Mouse (Mus musculus): ENCODE results near the gene Znrf3.

Gene Znrf3

DNA sequence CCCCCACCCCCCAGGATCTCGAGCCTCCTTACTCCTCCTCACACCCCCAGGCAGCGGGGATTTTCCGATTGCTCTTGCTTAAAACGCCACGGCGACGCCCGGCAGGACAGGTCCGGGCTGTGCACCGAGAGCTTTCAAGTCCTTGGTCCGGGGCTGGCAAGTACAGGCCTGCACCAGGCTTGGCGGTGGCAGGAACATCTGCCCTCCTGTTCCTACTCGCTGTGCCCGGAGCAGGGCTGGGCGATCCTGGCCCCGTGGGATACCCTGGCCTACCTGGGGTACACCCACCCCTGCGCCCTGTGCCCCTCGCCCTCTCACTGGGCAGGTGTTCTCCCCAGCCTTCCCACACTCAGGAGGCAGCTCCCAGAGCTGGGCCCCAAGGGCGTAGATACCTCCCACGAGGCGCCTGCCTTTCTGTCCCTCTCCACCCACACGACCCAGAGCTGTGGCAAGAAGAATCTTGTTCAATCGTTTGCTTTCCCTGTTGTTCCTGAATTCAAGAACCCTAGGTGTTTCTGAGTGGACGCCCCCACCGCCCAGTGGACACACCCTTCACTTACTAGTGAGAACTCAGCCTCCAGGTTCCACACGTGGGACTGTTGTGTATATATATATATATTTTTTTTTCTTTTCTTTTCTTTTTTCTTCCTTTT lies 181.4 kb downstream of the Znrf3 start:
- DNase-seq = no peak

- peak; percentile 94 for DNase-seq
These were observed 182.9 kb downstream of the Znrf3 start, which contains the start of gene Kremen1 for GRCm38 (mm10) chr11:5261508-5262392. Gene Kremen1 (minus strand): TSS chr11:5261558.

GRCm38 (mm10) chr11:5260942-5261459 lies 183.6 kb downstream of the Znrf3 start:
- no peak for DNase-seq

- no peak for DNase-seq
These were observed 184.6 kb downstream of the Znrf3 start for GRCm38 (mm10) chr11:5259944-5260598.

GRCm38 (mm10) chr11:5258036-5258435 lies 186.6 kb downstream of the Znrf3 start:
- DNase-seq = no peak

GRCm38 (mm10) chr11:5257151-5257862 lies 187.3 kb downstream of the Znrf3 start:
- DNase-seq = no peak

- no peak for DNase-seq
These were observed 189.1 kb downstream of the Znrf3 start for GRCm38 (mm10) chr11:5255509-5256014.

- DNase-seq = no peak
These were observed 190.6 kb downstream of the Znrf3 start for GRCm38 (mm10) chr11:5254016-5254415.

DNA sequence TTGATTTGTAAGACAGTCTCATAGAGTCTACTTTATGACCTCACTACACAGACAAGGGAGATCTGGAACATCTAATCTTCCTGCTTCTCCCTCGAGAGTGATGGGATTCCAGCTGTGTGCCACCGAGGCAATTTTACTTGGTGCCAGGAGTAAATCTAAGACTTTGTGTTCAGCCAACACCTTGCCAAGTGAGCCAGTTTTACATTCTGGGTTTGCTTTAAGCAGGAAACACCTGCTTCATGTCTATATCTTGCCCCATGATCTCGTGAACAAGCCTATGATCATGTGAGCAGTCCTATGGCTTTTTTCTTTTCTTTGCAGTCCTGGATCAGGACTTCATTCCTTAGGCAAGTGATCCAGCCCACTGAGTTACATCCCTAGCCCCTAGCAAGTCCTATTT lies 191.1 kb downstream of the Znrf3 start:
- DNase-seq = no peak

DNA sequence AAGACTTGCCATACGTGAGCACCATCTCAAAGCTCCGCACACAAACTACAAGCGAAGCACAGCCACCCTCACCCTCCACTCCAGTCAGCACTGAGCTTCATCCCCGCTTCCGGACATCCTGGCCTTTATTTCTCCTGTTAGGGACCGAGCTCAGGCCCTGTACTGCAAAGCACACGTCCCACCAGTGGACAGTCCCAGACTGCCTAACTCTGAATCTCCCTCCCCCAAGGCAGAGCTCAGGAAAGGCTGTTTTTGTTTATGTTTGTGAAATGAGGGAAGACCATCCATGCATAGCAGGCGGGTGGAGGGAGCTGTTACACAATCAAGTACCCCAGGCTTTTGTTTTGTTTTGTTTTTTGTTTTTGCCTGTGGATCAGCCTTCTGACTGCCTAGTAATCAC lies 191.9 kb downstream of the Znrf3 start:
- DNase-seq = no peak

- DNase-seq = no peak
These were observed 193.5 kb downstream of the Znrf3 start for GRCm38 (mm10) chr11:5251112-5251511.

DNA sequence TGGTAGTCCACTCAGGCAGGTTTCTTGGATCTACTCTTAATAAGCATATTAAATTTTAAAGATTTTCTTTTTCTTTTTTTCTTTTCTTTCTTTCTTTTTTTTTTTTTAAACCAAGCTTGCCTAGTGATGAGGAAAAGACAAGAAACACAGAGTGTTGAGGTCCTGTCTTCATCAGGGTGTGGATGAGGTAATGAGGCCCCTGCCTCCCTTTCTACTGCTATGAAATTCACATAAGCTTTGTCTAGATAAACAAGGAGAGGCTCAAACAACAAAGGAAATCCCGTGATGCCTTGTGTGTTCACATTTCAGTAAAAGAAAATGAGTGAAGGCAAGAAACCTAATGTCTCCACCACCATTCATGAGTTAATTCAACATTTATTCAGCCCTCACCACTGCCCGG lies 196.4 kb downstream of the Znrf3 start:
- no peak for DNase-seq

GRCm38 (mm10) chr11:5245431-5245830 lies 199.2 kb downstream of the Znrf3 start:
- DNase-seq = no peak

DNA sequence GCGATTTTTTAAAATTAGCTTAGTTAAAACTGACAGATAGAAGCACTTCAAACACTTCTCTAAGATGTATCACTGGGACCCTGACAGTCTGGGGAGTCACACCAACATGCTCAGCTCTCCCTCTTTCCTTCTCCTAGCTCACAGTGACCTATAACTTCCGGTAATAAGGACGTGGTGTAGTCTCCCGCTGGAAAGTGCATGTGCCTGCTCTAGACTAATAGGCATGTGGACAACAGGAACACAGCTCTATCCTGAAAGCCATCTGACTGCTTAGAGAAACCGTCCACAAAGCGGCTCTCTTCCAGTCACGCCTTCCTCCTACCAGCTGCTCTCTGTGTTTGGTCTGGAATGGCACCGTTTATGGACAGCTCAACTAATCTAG lies 199.9 kb downstream of the Znrf3 start:
- DNase-seq = peak; percentile 48

GRCm38 (mm10) chr11:5243812-5244748 lies 200.6 kb downstream of the Znrf3 start:
- peak; percentile 88 for DNase-seq

DNA sequence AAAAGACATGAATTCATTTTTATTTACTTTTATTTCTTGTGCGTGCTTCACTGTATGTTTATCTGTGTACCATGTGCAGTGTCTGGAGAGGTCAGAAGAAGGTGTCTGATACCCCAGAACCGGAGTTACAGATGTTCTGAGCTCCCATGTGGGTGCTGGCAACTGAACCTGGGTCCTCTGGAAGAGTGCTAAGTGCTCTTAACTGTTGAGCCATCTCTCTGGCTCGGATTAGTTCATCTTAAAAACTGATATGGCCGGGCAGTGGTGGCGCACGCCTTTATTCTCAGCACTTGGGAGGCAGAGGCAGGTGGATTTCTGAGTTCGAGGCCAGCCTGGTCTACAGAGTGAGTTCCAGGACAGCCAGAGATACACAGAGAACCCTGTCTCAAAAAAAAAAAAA lies 201.4 kb downstream of the Znrf3 start:
- DNase-seq = no peak

DNA sequence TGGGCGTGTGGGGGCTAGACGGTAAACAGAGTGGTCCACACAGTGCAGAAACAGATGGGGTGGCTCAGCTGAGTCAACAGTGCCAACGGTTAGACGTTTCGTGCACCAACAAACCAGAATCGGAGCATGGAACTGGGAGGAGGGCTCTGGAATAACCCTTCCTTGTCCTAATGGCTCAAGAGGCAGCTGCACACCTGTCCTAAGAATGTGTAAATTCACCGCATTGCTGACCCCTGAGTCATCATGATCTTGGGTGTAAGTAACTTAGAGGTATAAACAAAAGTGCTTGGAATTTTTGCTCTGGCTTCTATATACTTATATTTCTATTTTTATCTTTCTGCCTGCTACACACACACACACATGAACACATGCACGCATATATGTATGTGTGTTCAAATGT lies 202.5 kb downstream of the Znrf3 start:
- no peak for DNase-seq

DNA sequence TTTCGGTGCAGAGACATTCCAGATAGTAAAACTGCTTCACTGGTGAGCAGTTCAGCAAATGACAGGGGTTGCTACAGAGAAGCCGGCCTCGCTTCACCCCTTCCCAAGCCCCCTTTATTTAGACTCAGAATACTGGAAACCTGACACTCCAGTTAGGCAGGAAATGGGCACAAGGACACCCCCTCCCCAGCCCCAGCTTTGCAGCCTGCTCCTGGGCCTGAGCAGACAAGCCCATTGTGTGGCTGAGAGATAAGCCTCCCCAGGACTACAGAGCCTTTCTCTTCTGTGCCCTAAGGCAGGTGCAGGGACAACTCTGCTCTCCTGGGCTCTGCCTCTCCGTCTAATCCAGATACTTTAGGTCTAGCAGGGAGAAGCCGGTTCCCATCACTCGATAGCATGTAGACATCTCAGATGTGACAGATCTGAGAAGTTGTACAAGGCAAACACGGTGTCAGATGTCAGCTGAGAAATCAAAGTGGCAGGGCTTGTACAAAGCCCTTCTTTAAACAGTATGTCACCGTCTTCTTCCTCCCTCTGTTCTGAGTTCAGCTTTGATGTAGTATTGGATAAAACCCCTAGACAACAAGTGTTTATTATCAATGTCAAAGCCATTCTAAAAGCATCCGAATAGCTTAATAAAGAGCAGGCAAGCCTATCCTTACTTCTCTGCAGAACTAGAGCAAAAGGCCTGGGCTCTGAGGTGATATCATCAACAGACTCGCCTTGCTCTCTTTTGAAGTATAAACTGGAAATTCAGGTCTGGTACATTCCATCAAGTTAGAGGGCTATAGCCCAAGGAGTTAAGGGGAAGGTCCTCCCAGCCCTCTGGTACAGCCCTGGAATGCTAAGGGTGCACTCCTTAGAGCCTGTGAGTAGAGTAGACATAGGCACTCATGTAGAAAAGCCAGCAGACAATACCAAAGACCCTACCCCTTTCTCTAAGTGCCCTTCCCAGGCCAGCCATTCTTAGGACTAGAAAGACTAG lies 204.6 kb downstream of the Znrf3 start:
- DNase-seq = no peak
